Mouse (Mus musculus) embryonic fibroblast, embryonic 13.5 days (primary cell): ENCODE data around the gene Vps13d.

Source experiments
- CTCF ChIP-seq: IDR thresholded peaks from 2 replicates; pipeline ENCODE4 v1.5.1; 2011; ENCODE audit warnings: mild to moderate bottlenecking, control low read depth, low read length, moderate library complexity, borderline replicate concordance; ENCODE audit not compliant: insufficient read depth
- POLR2A ChIP-seq: IDR thresholded peaks from 2 replicates; pipeline ENCODE4 v1.6.1; 2011; ENCODE audit warnings: low read depth, mild to moderate bottlenecking, control low read depth, low read length, moderate library complexity

- no peak for TF ChIP-seq CTCF
- TF ChIP-seq POLR2A, result no peak
Measured at GRCm38 (mm10) chr4:145050518-145051208, 144.1 kb downstream of the Vps13d start.
